Mouse (Mus musculus): ENCODE data around the gene Casd1. TPM values are rescaled to one million over a fixed set of nuclear protein-coding genes. Genes with fewer than 3 reads are reported as not detected.

Gene Casd1
- total and polyA plus RNA-seq, 3 experiments = 12.3 to 12.6 TPM; not detected in 1

DNA sequence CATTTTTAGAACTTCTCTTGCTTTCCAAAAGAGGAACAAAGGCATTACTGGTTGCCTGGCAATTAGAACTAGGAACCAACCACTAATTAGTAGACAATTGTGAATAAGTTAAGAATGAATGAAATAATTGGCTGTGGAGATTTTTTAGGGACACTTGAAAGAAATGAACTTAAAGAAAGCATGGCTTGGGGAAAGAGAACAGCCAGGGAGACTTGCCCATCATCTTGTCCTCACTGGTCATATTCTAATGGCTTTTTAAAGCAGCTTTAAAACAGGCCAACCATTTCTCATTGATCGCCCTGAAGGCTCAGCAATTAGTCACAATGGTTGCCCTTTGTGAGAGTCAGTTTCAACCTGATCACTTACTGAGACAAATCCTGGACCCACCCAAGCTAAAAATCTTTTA is 76.7 kb downstream of the Casd1 start:
- Histone ChIP-seq H3K27me3 (ENCODE audit: control insufficient read depth in 1 of 2, insufficient read depth in 2 of 2, low read length in 2 of 2) (peaks cover 0 to 11% of the 10 kb centered on the region in 2 experiments; a peak in 3 of 4 replicates), H3K4me1 (ENCODE audit: control insufficient read depth in 1 of 2, insufficient read depth in 2 of 2, low read length in 2 of 2) (no peaks in the 10 kb centered on the region), H3K27ac (ENCODE audit: control insufficient read depth, low read depth, low read length) (no peak overlapping the region), H3K9me3 (replicated peaks; ENCODE audit: insufficient read depth, low read length) (no peaks in the 10 kb centered on the region), H3K79me2 (ENCODE audit: control insufficient read depth, insufficient read depth, low read length, poor library complexity) (no peaks in the 10 kb centered on the region), H3K36me3 (ENCODE audit: control insufficient read depth in 1 of 2, insufficient read depth in 2 of 2, low read length in 2 of 2) (no peaks in the 10 kb centered on the region), H3K9ac (ENCODE audit: control insufficient read depth, low read depth, low read length, poor library complexity, severe bottlenecking) (no peak overlapping the region), H3K4me3 (ENCODE audit: control insufficient read depth in 1 of 2, insufficient read depth in 1 of 2, low read depth in 2 of 2, low read length in 2 of 2) (no peak overlapping the region)
- TF ChIP-seq SIN3A (IDR thresholded peaks at IDR 0.05; ENCODE audit: low read length) = no peak
- TF ChIP-seq GATA1 (IDR thresholded peaks at IDR 0.05; ENCODE audit: low read depth, low read length) = no peak
- no peak for TF ChIP-seq TAL1 (IDR thresholded peaks at IDR 0.05; ENCODE audit: low read length)
- TF ChIP-seq RCOR1 (IDR thresholded peaks at IDR 0.05; ENCODE audit: low read depth, low read length) = no peak
- no peak for TF ChIP-seq GABPA (IDR thresholded peaks at IDR 0.05; ENCODE audit: low read depth, low read length)
- no peak for TF ChIP-seq ZNF384 (IDR thresholded peaks at IDR 0.05; ENCODE audit: low read depth, low read length)
- no peak for TF ChIP-seq TCF12 (IDR thresholded peaks at IDR 0.05; ENCODE audit: low read depth, low read length)
- TF ChIP-seq MYB (IDR thresholded peaks at IDR 0.05; ENCODE audit: low read depth, low read length) = no peak
- no peak for TF ChIP-seq ZMIZ1 (IDR thresholded peaks at IDR 0.05; ENCODE audit: low read depth, low read length)
- TF ChIP-seq BHLHE40 (IDR thresholded peaks at IDR 0.05; ENCODE audit: borderline replicate concordance, low read depth, low read length) = no peak
- no peak for DNase-seq (ENCODE audit: low read depth, low spot score)

DNA sequence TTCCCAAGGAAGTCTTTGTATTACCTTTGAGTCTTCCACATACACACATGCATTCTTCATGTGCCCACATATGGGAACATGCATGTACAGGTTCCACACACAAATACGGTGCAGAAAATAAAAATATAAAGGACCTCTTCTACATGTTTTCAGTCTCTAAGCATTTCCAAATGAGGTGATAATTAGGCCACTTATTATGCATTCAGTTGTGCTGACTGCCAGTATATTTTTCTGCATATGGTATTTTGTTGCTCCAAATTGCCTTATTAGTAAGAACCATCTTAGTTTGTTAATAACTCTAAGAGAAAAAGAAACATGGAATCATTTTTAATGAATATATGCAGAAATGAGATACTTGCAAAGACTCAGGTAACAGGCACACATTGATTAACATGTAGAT is 79.3 kb downstream of the Casd1 start:
- no peak overlapping the region for H3K4me3 ChIP-seq (ENCODE audit: control insufficient read depth in 1 of 2, insufficient read depth in 1 of 2, low read depth in 2 of 2, low read length in 2 of 2)
- H3K36me3 ChIP-seq (ENCODE audit: control insufficient read depth in 1 of 2, insufficient read depth in 2 of 2, low read length in 2 of 2) = no peaks in the 10 kb centered on the region
- H3K27ac ChIP-seq (ENCODE audit: control insufficient read depth, low read depth, low read length) = no peak overlapping the region
- H3K9me3 ChIP-seq (replicated peaks; ENCODE audit: insufficient read depth, low read length) = no peaks in the 10 kb centered on the region
- no peaks in the 10 kb centered on the region for H3K4me1 ChIP-seq (ENCODE audit: control insufficient read depth in 1 of 2, insufficient read depth in 2 of 2, low read length in 2 of 2)
- no peaks in the 10 kb centered on the region for H3K79me2 ChIP-seq (ENCODE audit: control insufficient read depth, insufficient read depth, low read length, poor library complexity)
- TF ChIP-seq CTCF (IDR thresholded peaks at IDR 0.05 in 2 of 3, conservative IDR thresholded peaks at IDR 0.05 in 1 of 3; ENCODE audit: control insufficient read depth in 1 of 3, insufficient read depth in 1 of 3, low read depth in 2 of 3, low read length in 3 of 3, poor library complexity in 1 of 3, severe bottlenecking in 1 of 3) = no peak
- TF ChIP-seq POLR2AphosphoS2 (IDR thresholded peaks at IDR 0.05; ENCODE audit: low read length) = no peak
- no peak for TF ChIP-seq NRF1 (IDR thresholded peaks at IDR 0.05; ENCODE audit: insufficient read depth, low read depth, low read length, poor library complexity, severe bottlenecking)
- TF ChIP-seq SMC3 (IDR thresholded peaks at IDR 0.05; ENCODE audit: low read depth, low read length) = no peak
- TF ChIP-seq HCFC1 (IDR thresholded peaks at IDR 0.05; ENCODE audit: low read depth, low read length) = no peak
- no peak for TF ChIP-seq POLR2A (IDR thresholded peaks at IDR 0.05; ENCODE audit: control insufficient read depth in 1 of 2, insufficient read depth in 1 of 2, low read depth in 1 of 2, low read length in 2 of 2, poor library complexity in 1 of 2)
- no peak for TF ChIP-seq ELF1 (IDR thresholded peaks at IDR 0.05; ENCODE audit: low read depth, low read length)
- H3K27me3 ChIP-seq (ENCODE audit: control insufficient read depth in 1 of 2, insufficient read depth in 2 of 2, low read length in 2 of 2) = peaks cover 0 to under 1% of the 10 kb centered on the region in 2 experiments; a peak in 3 of 4 replicates
- no peak for DNase-seq (ENCODE audit: low read depth, low spot score)
- H3K9ac ChIP-seq (ENCODE audit: control insufficient read depth, low read depth, low read length, poor library complexity, severe bottlenecking) = no peak overlapping the region

Data from MEL (cell line).